ENCODE assay signal across 13 mouse cellular contexts in genomic region chr12:45125866-45126265, GRCm38 (mm10). TPM values are rescaled to one million over a fixed set of nuclear protein-coding genes. Genes with fewer than 3 reads are reported as not detected.
"Had no signal": no experiment of that assay in that cellular context is flagged by ENCODE, and none has a peak within 500 bp of the region (broad histone marks: within the 10 kb centered on the region; RNA-seq: fewer than 3 reads in every experiment).

No protein-coding gene starts in this region.

- H3K9ac ChIP-seq: intestine, embryonic 15.5 days; limb, embryonic 13.5 days; liver, embryonic 15.5 days; midbrain, embryonic 12.5 days had no signal

- H3K36me3 ChIP-seq: intestine, embryonic 15.5 days; limb, embryonic 13.5 days; liver, embryonic 15.5 days; midbrain, embryonic 12.5 days had no signal

- DNase-seq: kidney, adult 18-20 months; kidney, postnatal 14 days; layer of hippocampus, adult 9-11 months; left cerebral cortex, postnatal 4 days; thymus, postnatal 14 days had no signal

- H3K4me2 ChIP-seq: intestine, embryonic 15.5 days; limb, embryonic 13.5 days; liver, embryonic 11.5 days; liver, embryonic 15.5 days; midbrain, embryonic 12.5 days had no signal

- H3K27me3 ChIP-seq: intestine, embryonic 15.5 days; limb, embryonic 13.5 days; liver, embryonic 15.5 days; midbrain, embryonic 12.5 days had no signal

- ATAC-seq: intestine, embryonic 15.5 days; midbrain, embryonic 16.5 days had no signal

- H3K9me3 ChIP-seq: intestine, embryonic 15.5 days; limb, embryonic 13.5 days; liver, embryonic 15.5 days; midbrain, embryonic 12.5 days had no signal

- H3K27ac ChIP-seq: intestine, embryonic 15.5 days; limb, embryonic 13.5 days; liver, embryonic 15.5 days; midbrain, embryonic 12.5 days; stomach, postnatal 0 days had no signal

- H3K4me1 ChIP-seq: intestine, embryonic 15.5 days; limb, embryonic 13.5 days; liver, embryonic 15.5 days; midbrain, embryonic 12.5 days had no signal

- H3K4me3 ChIP-seq: intestine, embryonic 15.5 days; limb, embryonic 13.5 days; liver, embryonic 15.5 days; midbrain, embryonic 12.5 days had no signal

RNA-seq across cellular contexts. Expression of gene Stxbp6, which starts 51.4 kb away (rescaled TPM):
- total RNA-seq: megakaryocyte-erythroid progenitor cell, adult 5-6 weeks had no signal
